ENCODE assay signal across 9 mouse cellular contexts in genomic region chr7:121935906-121936794, GRCm38 (mm10). TPM values are rescaled to one million over a fixed set of nuclear protein-coding genes. Genes with fewer than 3 reads are reported as not detected.
A peak's percentile ranks its signal among the peaks of the same experiment; 100 is the strongest.
DNase-seq lines count a peak whose midpoint lies in the region; ATAC-seq lines count a peak whose summit lies in the region.
"Had no signal": no experiment of that assay in that cellular context is flagged by ENCODE, and none has a peak within 500 bp of the region (broad histone marks: within the 10 kb centered on the region; RNA-seq: fewer than 3 reads in every experiment).

No protein-coding gene starts in this region.

- H3K27me3 ChIP-seq in heart, embryonic 10.5 days (ENCODE audit: insufficient read depth, poor library complexity, severe bottlenecking): no peaks in the 10 kb centered on the region
- H3K27me3 ChIP-seq in kidney, embryonic 15.5 days: no peaks in the 10 kb centered on the region

- no peak overlapping the region for H3K4me2 ChIP-seq in kidney, embryonic 15.5 days

- H3K27ac ChIP-seq in heart, embryonic 10.5 days: no peak overlapping the region
- H3K27ac ChIP-seq in kidney, embryonic 15.5 days: peak overlapping the region; percentile 86
- H3K27ac ChIP-seq: limb, embryonic 10.5 days had no signal

- no peaks in the 10 kb centered on the region for H3K9me3 ChIP-seq in heart, embryonic 10.5 days
- no peaks in the 10 kb centered on the region for H3K9me3 ChIP-seq in kidney, embryonic 15.5 days (replicated peaks)
- H3K9me3 ChIP-seq: limb, embryonic 10.5 days had no signal

- H3K36me3 ChIP-seq in heart, embryonic 10.5 days: peaks cover 16% of the 10 kb centered on the region; the same call in 1 of the 2 replicates
- no peaks in the 10 kb centered on the region for H3K36me3 ChIP-seq in kidney, embryonic 15.5 days

- H3K4me3 ChIP-seq in heart, embryonic 10.5 days: no peak overlapping the region
- no peak overlapping the region for H3K4me3 ChIP-seq in kidney, embryonic 15.5 days (replicated peaks)
- H3K4me3 ChIP-seq: limb, embryonic 10.5 days had no signal

- H3K4me1 ChIP-seq in heart, embryonic 10.5 days: peaks cover 68% of the 10 kb centered on the region
- peaks cover 37% of the 10 kb centered on the region for H3K4me1 ChIP-seq in kidney, embryonic 15.5 days
- H3K4me1 ChIP-seq: limb, embryonic 10.5 days had no signal

- peak; percentile 60 to 74 for DNase-seq in heart, adult 18-20 months
- DNase-seq in heart, embryonic 10.5 days (ENCODE audit: low spot score): no peak
- DNase-seq in cerebellum, postnatal 25 days: peak; percentile 28 to 36
- DNase-seq in heart, adult 9 months (ENCODE audit: low spot score in 2 of 2): peak; percentile 60 to 65
- DNase-seq in spleen, postnatal 14 days (ENCODE audit: low spot score in 2 of 2): no peak
- DNase-seq in thymus, postnatal 25 days: no peak
- DNase-seq: lung, postnatal 14 days had no signal

- ATAC-seq in kidney, embryonic 15.5 days (replicated peaks; ENCODE audit: low FRiP score): peak; percentile 81

- H3K9ac ChIP-seq in kidney, embryonic 15.5 days: no peak overlapping the region

- 66% methylated on average over 12 of the region's 12 CpGs for whole genome bisulfite sequencing in heart, embryonic 10.5 days
- WGBS in kidney, embryonic 15.5 days: 36% methylated on average over 12 of the region's 12 CpGs

RNA-seq across cellular contexts. Expression of gene Cog7, which starts 45.4 kb away (rescaled TPM):
- total RNA-seq in heart, adult 18-20 months (2021): 10 to 100 TPM; 17.3 to 19.3 TPM
- polyA plus RNA-seq in heart, embryonic 10.5 days (2016; fragmentation: Nextera tagmentation; extraction: Ambion mirVana): 20.0 and 22.4 TPM in 2 replicates
- polyA plus RNA-seq in kidney, embryonic 15.5 days (2015; fragmentation: Nextera tagmentation; extraction: Ambion mirVana): 29.1 and 29.5 TPM in 2 replicates

Comparison
In these comparisons a context has a peak if more than half of its experiments do, and no peak if none do; other contexts are left out.
1. DNase-seq: peak in heart, adult 18-20 months (2 of 2), cerebellum, postnatal 25 days (2 of 2) and heart, adult 9 months (2 of 2); none in heart, embryonic 10.5 days (single experiment), spleen, postnatal 14 days (0 of 2) and thymus, postnatal 25 days (single experiment).